Mouse (Mus musculus) ES-E14 (cell line): ENCODE data around the gene Tead3. TPM values are rescaled to one million over a fixed set of nuclear protein-coding genes. Genes with fewer than 3 reads are reported as not detected.

Experiments
- DNase-seq: peaks from one replicate; pipeline ENCODE4 v3.0.0-alpha.2; 2013; ENCODE audit warnings: low read depth, low spot score
- H3K27ac ChIP-seq: 2 replicates; pipeline ENCODE4 v1.5.1; 2012; ENCODE audit warnings: low read depth, mild to moderate bottlenecking, low read length, moderate library complexity, mixed read lengths; ENCODE audit not compliant: poor library complexity, insufficient read depth, severe bottlenecking
- H3K36me3 ChIP-seq: 2 replicates; pipeline ENCODE4 v1.6.1; 2012; ENCODE audit warnings: mild to moderate bottlenecking, low read length, moderate library complexity, mixed read lengths; ENCODE audit not compliant: control insufficient read depth, poor library complexity, insufficient read depth, severe bottlenecking
- H3K4me1 ChIP-seq, 2 experiments: fragments of 150-350 bp in 1 of 2; sonication (generic) in 1 of 2; 2 replicates each; pipeline ENCODE4 v1.6.1; 2012; ENCODE audit warnings: low read length in 2 of 2, mild to moderate bottlenecking in 1 of 2, mixed read lengths in 1 of 2; ENCODE audit not compliant: control insufficient read depth in 2 of 2, insufficient read depth in 2 of 2, poor library complexity in 1 of 2
- H3K4me3 ChIP-seq, 2 experiments: fragments of 150-350 bp in 1 of 2; sonication (generic) in 1 of 2; 2 replicates each; pipeline ENCODE4 v1.5.1; 2012; ENCODE audit warnings: low read length in 2 of 2, low read depth in 1 of 2, mild to moderate bottlenecking in 1 of 2, mixed read lengths in 1 of 2; ENCODE audit not compliant: insufficient read depth in 1 of 2, poor library complexity in 1 of 2, severe bottlenecking in 1 of 2
- H3K9ac ChIP-seq: 2 replicates; pipeline ENCODE4 v1.6.1; 2012; ENCODE audit warnings: low read depth, mild to moderate bottlenecking, low read length, mixed read lengths; ENCODE audit not compliant: poor library complexity, insufficient read depth, severe bottlenecking
- H3K9me3 ChIP-seq: fragments of 150-350 bp; sonication (generic); 2 replicates; pipeline ENCODE4 v1.6.1; 2012; ENCODE audit warnings: low read depth, mild to moderate bottlenecking, low read length; ENCODE audit not compliant: control insufficient read depth, insufficient read depth
- CHD2 ChIP-seq: IDR thresholded peaks from 2 replicates; pipeline ENCODE4 v1.6.1; 2014; ENCODE audit warnings: mild to moderate bottlenecking, low read depth, low read length, inconsistent platforms
- HCFC1 ChIP-seq: IDR thresholded peaks from 2 replicates; pipeline ENCODE4 v1.6.1; 2012; ENCODE audit warnings: low read length, inconsistent platforms, borderline replicate concordance; ENCODE audit not compliant: insufficient read depth
- MAFK ChIP-seq: IDR thresholded peaks from 2 replicates; pipeline ENCODE4 v1.6.1; 2014; ENCODE audit warnings: mild to moderate bottlenecking, low read depth, low read length, inconsistent platforms; ENCODE audit not compliant: insufficient read depth
- ZC3H11A ChIP-seq: IDR thresholded peaks from 2 replicates; pipeline ENCODE4 v1.6.1; 2012; ENCODE audit warnings: low read depth, mild to moderate bottlenecking, inconsistent platforms, low read length, borderline replicate concordance
- ZNF384 ChIP-seq: IDR thresholded peaks from 2 replicates; pipeline ENCODE4 v1.6.1; 2012; ENCODE audit warnings: low read depth, low read length, inconsistent platforms
- in situ Hi-C, 2 experiments: fragments of 600-800 bp; cut with MboI; formaldehyde crosslinking; loops; one replicate each; pipeline ENCODE4 v1.15.1; 2025; ENCODE audit warnings: low sequenced_read_pairs in 2 of 2, inconsistent platforms in 1 of 2; ENCODE audit not compliant: unreplicated experiment in 2 of 2
- total RNA-seq: library from RNA; depleted of rRNA; stranded (reverse); fragments of 300-350 nt; gene quantifications from 2 replicates; pipeline ENCODE4 v1.2.3, GENCODE M21; 2012

The Tead3 gene
- total RNA-seq, 1 experiment: 8.0 TPM

DNA sequence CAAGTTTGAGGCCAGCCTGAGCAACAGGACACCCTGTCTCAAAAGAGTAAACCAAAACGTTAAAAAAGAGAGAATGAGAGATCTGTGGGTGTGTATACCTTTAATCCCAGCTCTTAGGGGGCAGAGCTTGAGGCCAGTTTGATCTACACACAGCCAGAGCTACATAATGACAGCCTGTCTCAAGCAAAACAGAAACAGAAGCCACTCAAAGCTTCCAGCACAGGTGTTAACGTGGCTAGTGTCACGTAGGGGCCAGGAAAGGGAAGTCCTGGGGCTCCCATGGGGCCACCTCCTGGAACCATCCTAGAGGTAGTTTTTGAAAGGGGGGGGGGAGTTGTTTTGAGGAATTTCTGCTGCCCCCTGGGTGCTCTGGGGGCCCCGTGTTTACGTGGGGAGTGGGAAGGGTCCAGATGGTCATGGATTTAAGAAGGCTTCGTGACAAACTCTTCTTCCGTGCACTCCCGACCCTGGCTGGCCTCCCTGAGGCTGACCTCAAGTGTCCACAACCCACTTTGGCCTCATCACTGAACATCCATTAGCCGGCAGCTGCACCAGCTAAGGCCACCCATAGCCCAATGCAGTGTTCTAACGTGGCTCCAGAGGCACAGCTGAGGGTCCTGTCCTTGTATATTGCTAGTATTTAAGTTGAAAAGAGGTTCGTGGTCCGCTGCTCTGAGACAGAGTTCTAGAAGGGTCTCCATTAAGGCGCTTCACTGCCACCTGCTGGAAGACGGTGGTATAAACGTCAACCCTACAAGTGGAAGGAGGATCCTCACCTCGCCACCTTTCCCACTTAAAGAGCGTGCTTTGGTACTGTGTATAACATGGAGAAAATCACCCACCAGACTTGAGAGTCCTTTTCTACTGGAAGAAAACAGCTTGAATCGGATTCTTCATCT, 42.1 kb downstream of the Tead3 start:
- Histone ChIP-seq H3K4me1 (peaks cover 4 to 6% of the 10 kb centered on the region in 2 experiments; a peak in 1 of 4 replicates), H3K4me3 (no peak overlapping the region), H3K27ac (no peak overlapping the region), H3K9me3 (no peaks in the 10 kb centered on the region), H3K36me3 (no peaks in the 10 kb centered on the region), H3K9ac (no peak overlapping the region)
- in situ Hi-C loops: no loop called here
- peak; percentile 36; the same call in 1 of the 2 replicates for TF ChIP-seq ZC3H11A
- no peak for TF ChIP-seq ZNF384
- DNase-seq: no peak

DNA sequence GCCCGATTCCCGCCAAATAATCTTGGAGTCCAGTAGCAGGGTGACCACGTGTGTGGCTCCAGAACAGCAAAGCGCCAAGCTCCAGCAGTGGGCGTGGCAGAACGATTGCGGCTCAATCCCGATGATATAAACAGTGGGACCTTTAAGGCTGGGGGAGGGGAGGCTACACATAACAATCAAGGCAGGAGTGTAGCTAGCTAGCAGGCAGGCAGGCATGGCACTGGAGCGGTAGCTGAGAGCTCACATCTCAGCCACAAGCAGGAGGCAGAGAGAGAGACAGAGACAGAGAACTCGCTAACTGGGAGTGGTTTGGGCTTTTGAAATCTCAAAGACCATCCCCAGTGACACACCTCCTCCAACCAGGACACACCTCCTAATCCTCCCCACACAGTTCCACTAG, 45.4 kb downstream of the Tead3 start:
- H3K9me3 ChIP-seq: no peaks in the 10 kb centered on the region
- no peaks in the 10 kb centered on the region for H3K36me3 ChIP-seq
- in situ Hi-C loops: no loop called here
- H3K9ac ChIP-seq: no peak overlapping the region
- peak overlapping the region in 1 of 2 experiments; percentile 21; a peak in 1 of 4 replicates for H3K4me3 ChIP-seq
- peaks cover 1 to 17% of the 10 kb centered on the region in 2 experiments; a peak in 2 of 4 replicates for H3K4me1 ChIP-seq
- H3K27ac ChIP-seq: no peak overlapping the region
- TF ChIP-seq MAFK (no peak), HCFC1 (no peak), ZC3H11A (no peak), ZNF384 (no peak), CHD2 (no peak)
- no peak for DNase-seq

- Histone ChIP-seq H3K36me3 (peaks cover 2% of the 10 kb centered on the region; the same call in 1 of the 2 replicates), H3K4me3 (no peak overlapping the region), H3K27ac (no peak overlapping the region), H3K9me3 (no peaks in the 10 kb centered on the region), H3K4me1 (peaks cover 1 to 30% of the 10 kb centered on the region in 2 experiments; a peak in 2 of 4 replicates), H3K9ac (no peak overlapping the region)
- no peak for TF ChIP-seq ZC3H11A
- no peak for TF ChIP-seq MAFK
- TF ChIP-seq ZNF384: no peak
- no peak for DNase-seq
- in situ Hi-C loops: no loop called here
Measured at GRCm38 (mm10) chr17:28300850-28301249, 49.8 kb downstream of the Tead3 start.

- Histone ChIP-seq H3K4me1 (peaks cover 1 to 30% of the 10 kb centered on the region in 2 experiments; a peak in 2 of 4 replicates), H3K4me3 (no peak overlapping the region), H3K36me3 (peaks cover 2% of the 10 kb centered on the region; the same call in 1 of the 2 replicates), H3K9ac (0 out of 2 replicates have a peak overlapping the region, but pooled peaks have one; percentile 44), H3K27ac (no peak overlapping the region), H3K9me3 (no peaks in the 10 kb centered on the region)
- TF ChIP-seq ZNF384: no peak
- no peak for TF ChIP-seq HCFC1
- no peak for TF ChIP-seq MAFK
- no peak for TF ChIP-seq CHD2
- no peak for TF ChIP-seq ZC3H11A
- in situ Hi-C loops: no loop called here
- DNase-seq: no peak
Measured at GRCm38 (mm10) chr17:28300323-28300722, 50.3 kb downstream of the Tead3 start.
